Mouse (Mus musculus) ZHBTc4 (cell line): ENCODE results near the gene Tubg1.
"Not testable (repeated sequence)": the region's sequence is repeated elsewhere in the genome, so short reads cannot be mapped to it uniquely, and the experiment has no call there.

Experiments used
- DNase-seq: peaks from one replicate; pipeline ENCODE4 v3.0.0-alpha.2; 2011; ENCODE audit warnings: low read depth, low spot score

The Tubg1 gene

GRCm38 (mm10) chr11:101098231-101098630 is 21.5 kb upstream of the Tubg1 start:
- no peak for DNase-seq

DNA sequence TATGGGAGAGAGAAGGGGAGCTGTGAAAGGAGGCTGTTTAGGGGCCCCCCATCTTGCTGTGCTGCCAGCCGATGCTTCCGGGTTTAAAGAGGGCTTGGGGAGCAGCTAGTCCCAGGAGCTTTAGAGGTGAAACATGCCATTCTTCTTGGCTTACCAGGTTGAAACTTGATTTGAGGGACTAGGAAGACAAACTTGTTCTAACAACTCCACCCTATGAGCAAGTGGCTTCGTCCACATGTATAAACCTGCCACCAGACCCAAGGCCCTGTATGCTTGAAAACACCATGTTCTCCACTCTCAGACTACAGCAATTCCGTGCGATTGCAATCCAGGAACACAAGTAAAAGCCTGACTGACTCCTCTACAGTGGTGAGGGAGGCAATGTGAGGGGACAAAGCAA is 16.7 kb upstream of the Tubg1 start:
- DNase-seq: no peak

- DNase-seq: no peak
Observed at GRCm38 (mm10) chr11:101109351-101109750, 10.4 kb upstream of the Tubg1 start.

- no peak for DNase-seq
Observed at GRCm38 (mm10) chr11:101110708-101111107, 9.0 kb upstream of the Tubg1 start.

GRCm38 (mm10) chr11:101111178-101111577 is 8.6 kb upstream of the Tubg1 start:
- no peak for DNase-seq

- DNase-seq: no peak
Observed at GRCm38 (mm10) chr11:101112186-101112585, 7.6 kb upstream of the Tubg1 start.

DNA sequence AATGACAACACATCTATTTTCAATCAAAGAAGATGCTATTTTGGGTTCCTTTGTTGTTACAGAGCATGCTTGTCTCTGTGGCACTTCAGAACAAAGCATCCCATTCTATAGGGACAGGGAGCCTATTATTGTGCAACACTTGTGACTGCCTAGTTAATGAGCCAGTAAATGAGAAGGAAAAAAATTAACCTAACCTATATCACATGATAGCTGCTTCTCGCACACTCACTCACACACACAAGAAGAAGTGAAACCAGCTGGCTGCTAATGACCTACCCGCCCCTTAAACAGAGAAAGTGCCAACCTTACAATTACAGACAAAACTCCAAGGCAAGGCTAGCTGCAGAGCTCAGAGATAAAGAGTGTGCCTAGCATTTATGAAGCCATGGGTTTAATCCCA is 4.2 kb upstream of the Tubg1 start:
- DNase-seq: no peak

- no peak for DNase-seq
Observed at GRCm38 (mm10) chr11:101118105-101118504, 1.6 kb upstream of the Tubg1 start.

- DNase-seq: peak; percentile 51
Observed at GRCm38 (mm10) chr11:101119131-101119760, 492 bp upstream of the Tubg1 start.

- no peak for DNase-seq
Observed at GRCm38 (mm10) chr11:101120545-101121188, 929 bp downstream of the Tubg1 start.

GRCm38 (mm10) chr11:101124494-101124893 is 4.8 kb downstream of the Tubg1 start:
- not testable (repeated sequence) for DNase-seq

- not testable (repeated sequence) for DNase-seq
Observed at GRCm38 (mm10) chr11:101125008-101125407, 5.3 kb downstream of the Tubg1 start.

GRCm38 (mm10) chr11:101127075-101127474 is 7.3 kb downstream of the Tubg1 start:
- DNase-seq: peak; percentile 80

GRCm38 (mm10) chr11:101128996-101129577 is 9.3 kb downstream of the Tubg1 start:
- DNase-seq: no peak

GRCm38 (mm10) chr11:101130056-101130756 is 10.5 kb downstream of the Tubg1 start:
- DNase-seq: no peak

DNA sequence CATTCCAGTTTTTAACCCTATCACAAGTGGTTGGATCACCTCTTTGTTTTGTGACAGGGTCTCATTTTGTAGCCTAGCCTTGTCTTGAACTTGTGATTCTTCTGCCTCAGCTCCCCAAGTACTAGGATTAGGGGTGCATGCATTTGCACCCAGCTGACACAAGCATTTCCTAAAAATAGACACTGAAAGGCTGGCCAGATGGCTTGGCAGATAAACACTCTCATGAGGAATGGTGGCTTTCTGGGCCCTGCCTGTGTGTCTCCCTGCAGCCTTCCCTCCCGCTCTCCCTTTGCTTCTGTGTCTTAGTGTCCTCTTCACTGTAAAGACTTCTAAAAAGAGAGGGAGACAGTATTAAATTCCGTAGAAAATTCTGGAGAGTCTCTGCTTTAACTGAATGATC is 11.4 kb downstream of the Tubg1 start:
- no peak for DNase-seq

- DNase-seq: peak; percentile 91
Observed at GRCm38 (mm10) chr11:101131701-101132100, 12.0 kb downstream of the Tubg1 start.

DNA sequence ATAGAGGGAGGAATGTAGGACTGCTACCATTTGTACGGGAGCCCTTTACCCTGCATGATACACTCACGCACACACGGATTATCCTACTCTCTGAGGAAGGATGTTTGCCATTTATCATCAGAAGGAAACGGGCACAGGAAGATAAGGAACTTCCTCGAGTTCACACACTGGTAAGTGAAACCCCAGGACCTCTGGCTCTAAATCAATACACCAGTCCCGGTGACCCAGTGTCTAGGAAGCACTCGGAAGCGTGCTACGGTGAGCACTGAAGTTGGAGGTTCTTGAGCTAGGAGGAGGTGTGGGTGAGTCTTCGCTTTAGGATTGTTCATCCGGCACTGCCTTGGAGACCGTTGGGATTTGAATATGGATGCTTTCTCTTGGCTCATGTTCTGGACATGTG is 13.3 kb downstream of the Tubg1 start:
- no peak for DNase-seq

DNA sequence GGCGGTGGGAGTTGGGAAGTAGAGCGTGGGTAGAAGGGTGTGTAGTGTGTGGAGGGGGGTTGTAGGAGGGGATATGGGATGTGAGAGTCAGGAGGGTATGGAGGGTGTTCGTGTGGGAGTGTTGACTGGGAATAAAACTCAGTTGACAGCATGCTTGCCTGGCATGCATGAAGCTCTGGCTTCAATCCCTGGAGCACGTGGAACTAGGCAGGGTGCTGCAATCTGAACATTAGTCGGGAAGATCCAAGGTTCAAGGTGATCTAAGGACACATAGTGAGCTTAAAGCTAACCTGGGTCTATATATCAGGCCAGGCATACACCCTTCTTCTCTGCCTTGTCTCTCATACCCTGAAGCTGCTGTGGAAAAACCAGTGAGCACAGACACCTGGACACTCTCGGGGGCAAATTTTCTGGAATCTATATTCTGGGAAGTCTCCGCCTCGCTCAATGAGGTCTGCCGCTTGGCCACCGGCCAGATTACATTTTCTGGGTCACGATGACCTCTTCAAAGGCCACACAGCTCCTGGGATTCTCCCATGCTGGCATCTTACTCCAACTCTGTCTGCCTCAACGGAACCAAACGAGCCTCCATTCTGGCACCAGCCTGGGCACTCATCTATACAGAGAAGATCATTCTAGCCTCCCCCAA is 14.6 kb downstream of the Tubg1 start:
- no peak for DNase-seq

DNA sequence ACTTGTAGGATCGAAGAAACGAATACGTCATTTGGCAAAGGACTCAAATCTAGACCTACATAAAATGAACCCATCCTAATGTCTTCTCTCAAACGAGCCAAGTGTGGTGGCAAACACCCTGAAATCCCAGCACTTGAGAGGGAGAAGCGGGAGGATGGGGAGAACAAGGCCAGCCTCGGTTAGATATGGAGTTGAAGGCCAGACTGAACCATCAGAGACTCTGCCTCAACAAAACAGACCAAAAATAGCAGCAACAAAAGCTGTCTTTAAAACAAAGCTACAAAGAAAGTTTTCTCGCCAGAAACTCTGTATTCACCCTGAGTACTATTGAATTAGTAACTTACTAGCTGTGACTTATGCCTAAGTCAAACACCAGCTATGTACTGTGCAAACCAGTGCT is 17.3 kb downstream of the Tubg1 start:
- no peak for DNase-seq

GRCm38 (mm10) chr11:101138536-101139181 is 18.9 kb downstream of the Tubg1 start:
- DNase-seq: peak; percentile 85
